Mouse (Mus musculus) hindbrain, embryonic 16.5 days (tissue): ENCODE results near the gene Zranb3. TPM values are rescaled to one million over a fixed set of nuclear protein-coding genes. Genes with fewer than 3 reads are reported as not detected.

Experiments
- ATAC-seq: fragments of 200-750 bp; cut with Nextera tagmentation; 2 replicates; pipeline ENCODE4 v1.8.0; 2017; ENCODE audit warnings: moderate TSS enrichment, moderate library complexity
- H3K27ac ChIP-seq: fragments of 300-500 bp; sonication (generic); 2 replicates; pipeline ENCODE4 v1.5.1; 2014; ENCODE audit warnings: low read depth, mild to moderate bottlenecking, control low read depth, low read length, moderate library complexity
- H3K27me3 ChIP-seq: fragments of 300-500 bp; sonication (generic); replicated peaks from 2 replicates; pipeline ENCODE4 v1.6.1; 2014; ENCODE audit warnings: low read length; ENCODE audit not compliant: control insufficient read depth, insufficient read depth
- H3K36me3 ChIP-seq: fragments of 300-500 bp; sonication (generic); 2 replicates; pipeline ENCODE4 v1.6.1; 2014; ENCODE audit warnings: mild to moderate bottlenecking, low read length, moderate library complexity, mixed read lengths; ENCODE audit not compliant: control insufficient read depth, insufficient read depth
- H3K4me1 ChIP-seq: fragments of 300-500 bp; sonication (generic); 2 replicates; pipeline ENCODE4 v1.6.1; 2014; ENCODE audit warnings: low read depth, low read length; ENCODE audit not compliant: control insufficient read depth, insufficient read depth
- H3K4me2 ChIP-seq: fragments of 300-500 bp; sonication (generic); 2 replicates; pipeline ENCODE4 v1.6.1; 2014; ENCODE audit warnings: mild to moderate bottlenecking, low read length, control low read depth, moderate library complexity
- H3K4me3 ChIP-seq: fragments of 300-500 bp; sonication (generic); 2 replicates; pipeline ENCODE4 v1.5.1; 2014; ENCODE audit warnings: mild to moderate bottlenecking, low read length, control low read depth, moderate library complexity
- H3K9ac ChIP-seq: fragments of 300-500 bp; sonication (generic); 2 replicates; pipeline ENCODE4 v1.6.1; 2014; ENCODE audit warnings: low read depth, mild to moderate bottlenecking, control low read depth, low read length, moderate library complexity
- H3K9me3 ChIP-seq: fragments of 300-500 bp; sonication (generic); 2 replicates; pipeline ENCODE4 v1.6.1; 2014; ENCODE audit warnings: mild to moderate bottlenecking, low read length, moderate library complexity; ENCODE audit not compliant: control insufficient read depth
- WGBS: fragments of 180-500 bp; shearing (Covaris S2); extraction: QIAGEN DNeasy Blood & Tissue Kit; methylation state at CpG from one replicate; pipeline ENCODE4 v1.1.7; 2014; 5-methylcytosine and 5-hydroxymethylcytosine counted together
- polyA plus RNA-seq: library from polyadenylated mRNA; unstranded; fragments of >200 nt; fragmentation: Nextera tagmentation; extraction: Ambion mirVana; gene quantifications from 2 replicates; pipeline ENCODE4 v1.2.1, GENCODE M21; 2015

Gene Zranb3
- polyA plus RNA-seq, 1 experiment from 2014 or later, result 3.3 TPM

- no peak overlapping the region for H3K9ac ChIP-seq
- H3K27me3 ChIP-seq, result no peaks in the 10 kb centered on the region
- no peaks in the 10 kb centered on the region for H3K9me3 ChIP-seq
- peak; percentile 81 for ATAC-seq
- H3K4me3 ChIP-seq, result no peak overlapping the region
- H3K27ac ChIP-seq, result no peak overlapping the region
- 18% methylated on average over 2 of the region's 2 CpGs for WGBS
- H3K36me3 ChIP-seq, result no peaks in the 10 kb centered on the region; the same call in 1 of the 2 replicates
- no peaks in the 10 kb centered on the region for H3K4me1 ChIP-seq
- no peak overlapping the region for H3K4me2 ChIP-seq
Observed at GRCm38 (mm10) chr1:127904774-127905385, 198.0 kb downstream of the Zranb3 start.

Other genes with a start within 250 kb of the Zranb3 start
- 0.84 and 1.1 TPM in 2 replicates for gene Map3k19, start 248.0 kb downstream of the Zranb3 start, polyA plus RNA-seq
- gene Rab3gap1, start 234.3 kb downstream of the Zranb3 start, polyA plus RNA-seq, result 20.9 and 21.1 TPM in 2 replicates
- 74.9 and 79.6 TPM in 2 replicates for gene R3hdm1, start 254 bp upstream of the Zranb3 start, polyA plus RNA-seq
- gene Ubxn4, start 140.9 kb upstream of the Zranb3 start, polyA plus RNA-seq, result 70.5 and 71.1 TPM in 2 replicates
- 0.46 and 1.0 TPM in 2 replicates for gene Lct, start 225.3 kb upstream of the Zranb3 start, polyA plus RNA-seq